Mouse (Mus musculus): ENCODE measurements at regions not wholly inside any gene's neighbourhood (a gene's known extent, or its start where the extent isn't known, plus 50 kb on each side); places are given as distances from the start of the nearest gene placed in this dataset.

GRCm38 (mm10) chr7:110715110-110715509, 52.9 kb upstream of the Ampd3 start:
- ChIA-PET CTCF (interaction anchor here (0.9 to 1.5 kb wide), 4 partner anchors 15 to 26 kb away, joined by 3 to 4 read pairs (median 4); no protein-coding TSS in a partner anchor), POLR2A (no interaction called here)
- ATAC-seq, result no peak
- no peak for DNase-seq (ENCODE audit: low read depth, low spot score)
- in situ Hi-C loops (cut with MboI; ENCODE audit: low pct_unique_long_range_greater_than_20kb), result no loop called here
- H3K27me3 ChIP-seq, result no peaks in the 10 kb centered on the region
- TF ChIP-seq CTCF (IDR thresholded peaks at IDR 0.05), result no peak

GRCm38 (mm10) chr7:110715545-110715944, 52.5 kb upstream of the Ampd3 start:
- DNase-seq (ENCODE audit: low read depth, low spot score), result peak; percentile 75
- TF ChIP-seq CTCF (IDR thresholded peaks at IDR 0.05), result no peak
- POLR2A ChIA-PET, result interaction anchor here (1.5 kb wide), 1 partner anchor 24 kb away, joined by 3 read pairs; no protein-coding TSS in a partner anchor
- in situ Hi-C loops (cut with MboI; ENCODE audit: low pct_unique_long_range_greater_than_20kb), result no loop called here
- H3K27me3 ChIP-seq, result no peaks in the 10 kb centered on the region
- peak; percentile 84 for ATAC-seq
- CTCF ChIA-PET, result interaction anchor here (0.9 to 1.5 kb wide), 3 partner anchors 15 to 27 kb away, joined by 3 to 4 read pairs (median 4); no protein-coding TSS in a partner anchor

DNA sequence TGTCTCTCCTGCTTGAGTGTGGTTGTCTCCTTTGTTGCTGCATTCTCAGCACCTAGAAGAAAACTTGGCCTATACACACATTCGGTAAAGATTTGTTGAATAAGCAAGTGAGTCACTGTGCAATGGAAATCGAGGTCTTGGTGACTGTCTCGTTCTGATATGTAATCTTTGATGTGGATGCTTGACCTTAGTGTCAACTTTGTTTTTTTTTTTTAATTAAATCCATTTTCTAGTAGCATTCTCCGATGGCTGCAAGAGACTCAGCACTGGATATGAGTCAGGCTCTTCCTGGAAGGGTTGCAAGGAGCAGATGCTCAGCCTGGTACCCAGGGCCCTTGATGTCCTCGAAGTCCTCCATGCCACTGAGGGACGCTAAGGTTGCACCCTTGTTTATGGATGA, 50.9 kb upstream of the Ampd3 start:
- no peaks in the 10 kb centered on the region for H3K27me3 ChIP-seq
- in situ Hi-C loops (cut with MboI; ENCODE audit: low pct_unique_long_range_greater_than_20kb), result no loop called here
- ChIA-PET CTCF (no interaction called here), POLR2A (interaction anchor here (1.2 to 1.5 kb wide), 2 partner anchors 15 to 26 kb away, joined by 3 read pairs; no protein-coding TSS in a partner anchor)
- no peak for TF ChIP-seq CTCF (IDR thresholded peaks at IDR 0.05)
- no peak for ATAC-seq
- no peak for DNase-seq (ENCODE audit: low read depth, low spot score)

Data from Patski (cell line).